Mouse (Mus musculus): Measurements from ENCODE around the gene Adamts1. TPM values are rescaled to one million over a fixed set of nuclear protein-coding genes. Genes with fewer than 3 reads are reported as not detected.

The Adamts1 gene
- polyA plus RNA-seq, 1 experiment: 5.7 TPM

GRCm38 (mm10) chr16:85798334-85798733 lies 4.6 kb downstream of the Adamts1 start:
- Histone ChIP-seq H3K27ac (ENCODE audit: insufficient read depth, low read length) (no peak overlapping the region), H3K27me3 (ENCODE audit: control insufficient read depth, insufficient read depth, low read length) (peaks cover 11% of the 10 kb centered on the region), H3K4me3 (ENCODE audit: extremely low read depth, insufficient read depth, insufficient read length) (no peak overlapping the region), H3K4me1 (ENCODE audit: control insufficient read depth, insufficient read depth, insufficient read length) (no peaks in the 10 kb centered on the region), H3K36me3 (ENCODE audit: control insufficient read depth, insufficient read depth, low read length) (no peaks in the 10 kb centered on the region)
- TF ChIP-seq CTCF (IDR thresholded peaks at IDR 0.05; ENCODE audit: extremely low read depth, insufficient read depth, insufficient read length, insufficient replicate concordance) (no peak), POLR2A (IDR thresholded peaks at IDR 0.05; ENCODE audit: low read depth, low read length) (no peak)
- 85% methylated on average over 7 of the region's 7 CpGs for WGBS
- DNase-seq (ENCODE audit: low read depth in 1 of 2, low spot score in 2 of 2): no peak

GRCm38 (mm10) chr16:85797161-85797560 lies 5.8 kb downstream of the Adamts1 start:
- H3K27ac ChIP-seq (ENCODE audit: insufficient read depth, low read length): no peak overlapping the region
- H3K36me3 ChIP-seq (ENCODE audit: control insufficient read depth, insufficient read depth, low read length): no peaks in the 10 kb centered on the region
- H3K4me3 ChIP-seq (ENCODE audit: extremely low read depth, insufficient read depth, insufficient read length): no peak overlapping the region
- peaks cover 5% of the 10 kb centered on the region; the same call in 1 of the 2 replicates for H3K27me3 ChIP-seq (ENCODE audit: control insufficient read depth, insufficient read depth, low read length)
- no peak for DNase-seq (ENCODE audit: low read depth in 1 of 2, low spot score in 2 of 2)
- TF ChIP-seq POLR2A (IDR thresholded peaks at IDR 0.05; ENCODE audit: low read depth, low read length): no peak
- TF ChIP-seq CTCF (IDR thresholded peaks at IDR 0.05; ENCODE audit: extremely low read depth, insufficient read depth, insufficient read length, insufficient replicate concordance): no peak
- 86% methylated on average over 4 of the region's 4 CpGs for WGBS
- H3K4me1 ChIP-seq (ENCODE audit: control insufficient read depth, insufficient read depth, insufficient read length): no peaks in the 10 kb centered on the region

GRCm38 (mm10) chr16:85795731-85796130 lies 7.2 kb downstream of the Adamts1 start:
- no peak for DNase-seq (ENCODE audit: low read depth in 1 of 2, low spot score in 2 of 2)
- 92% methylated on average over 7 of the region's 7 CpGs for WGBS
- no peaks in the 10 kb centered on the region for H3K4me1 ChIP-seq (ENCODE audit: control insufficient read depth, insufficient read depth, insufficient read length)
- TF ChIP-seq CTCF (IDR thresholded peaks at IDR 0.05; ENCODE audit: extremely low read depth, insufficient read depth, insufficient read length, insufficient replicate concordance) (no peak), POLR2A (IDR thresholded peaks at IDR 0.05; ENCODE audit: low read depth, low read length) (no peak)
- H3K27me3 ChIP-seq (ENCODE audit: control insufficient read depth, insufficient read depth, low read length): no peaks in the 10 kb centered on the region
- no peak overlapping the region for H3K27ac ChIP-seq (ENCODE audit: insufficient read depth, low read length)
- no peaks in the 10 kb centered on the region for H3K36me3 ChIP-seq (ENCODE audit: control insufficient read depth, insufficient read depth, low read length)
- no peak overlapping the region for H3K4me3 ChIP-seq (ENCODE audit: extremely low read depth, insufficient read depth, insufficient read length)

GRCm38 (mm10) chr16:85793166-85793830 lies 9.6 kb downstream of the Adamts1 start:
- H3K27me3 ChIP-seq (ENCODE audit: control insufficient read depth, insufficient read depth, low read length): no peaks in the 10 kb centered on the region
- no peak overlapping the region for H3K27ac ChIP-seq (ENCODE audit: insufficient read depth, low read length)
- DNase-seq (ENCODE audit: low read depth in 1 of 2, low spot score in 2 of 2): no peak
- no peaks in the 10 kb centered on the region for H3K36me3 ChIP-seq (ENCODE audit: control insufficient read depth, insufficient read depth, low read length)
- no peak for TF ChIP-seq POLR2A (IDR thresholded peaks at IDR 0.05; ENCODE audit: low read depth, low read length)
- no peak for TF ChIP-seq CTCF (IDR thresholded peaks at IDR 0.05; ENCODE audit: extremely low read depth, insufficient read depth, insufficient read length, insufficient replicate concordance)
- WGBS: 91% methylated on average over 4 of the region's 4 CpGs
- H3K4me3 ChIP-seq (ENCODE audit: extremely low read depth, insufficient read depth, insufficient read length): no peak overlapping the region
- no peaks in the 10 kb centered on the region for H3K4me1 ChIP-seq (ENCODE audit: control insufficient read depth, insufficient read depth, insufficient read length)

- H3K4me3 ChIP-seq (ENCODE audit: extremely low read depth, insufficient read depth, insufficient read length): no peak overlapping the region
- H3K36me3 ChIP-seq (ENCODE audit: control insufficient read depth, insufficient read depth, low read length): no peaks in the 10 kb centered on the region
- 85% methylated on average over 2 of the region's 2 CpGs for WGBS
- no peak overlapping the region for H3K27ac ChIP-seq (ENCODE audit: insufficient read depth, low read length)
- no peaks in the 10 kb centered on the region for H3K27me3 ChIP-seq (ENCODE audit: control insufficient read depth, insufficient read depth, low read length)
- TF ChIP-seq CTCF (IDR thresholded peaks at IDR 0.05; ENCODE audit: extremely low read depth, insufficient read depth, insufficient read length, insufficient replicate concordance) (no peak), POLR2A (IDR thresholded peaks at IDR 0.05; ENCODE audit: low read depth, low read length) (no peak)
- H3K4me1 ChIP-seq (ENCODE audit: control insufficient read depth, insufficient read depth, insufficient read length): no peaks in the 10 kb centered on the region
- DNase-seq (ENCODE audit: low read depth in 1 of 2, low spot score in 2 of 2): no peak
These were observed 21.8 kb downstream of the Adamts1 start for GRCm38 (mm10) chr16:85781076-85781475.

- H3K4me1 ChIP-seq (ENCODE audit: control insufficient read depth, insufficient read depth, insufficient read length): no peaks in the 10 kb centered on the region
- H3K27ac ChIP-seq (ENCODE audit: insufficient read depth, low read length): no peak overlapping the region
- no peak for DNase-seq (ENCODE audit: low read depth in 1 of 2, low spot score in 2 of 2)
- H3K4me3 ChIP-seq (ENCODE audit: extremely low read depth, insufficient read depth, insufficient read length): no peak overlapping the region
- no peaks in the 10 kb centered on the region for H3K27me3 ChIP-seq (ENCODE audit: control insufficient read depth, insufficient read depth, low read length)
- H3K36me3 ChIP-seq (ENCODE audit: control insufficient read depth, insufficient read depth, low read length): no peaks in the 10 kb centered on the region
- TF ChIP-seq CTCF (IDR thresholded peaks at IDR 0.05; ENCODE audit: extremely low read depth, insufficient read depth, insufficient read length, insufficient replicate concordance) (no peak), POLR2A (IDR thresholded peaks at IDR 0.05; ENCODE audit: low read depth, low read length) (no peak)
These were observed 23.1 kb downstream of the Adamts1 start for GRCm38 (mm10) chr16:85779775-85780174.

GRCm38 (mm10) chr16:85772272-85772671 lies 30.6 kb downstream of the Adamts1 start:
- no peak overlapping the region for H3K27ac ChIP-seq (ENCODE audit: insufficient read depth, low read length)
- TF ChIP-seq POLR2A (IDR thresholded peaks at IDR 0.05; ENCODE audit: low read depth, low read length) (no peak), CTCF (IDR thresholded peaks at IDR 0.05; ENCODE audit: extremely low read depth, insufficient read depth, insufficient read length, insufficient replicate concordance) (no peak)
- no peaks in the 10 kb centered on the region for H3K36me3 ChIP-seq (ENCODE audit: control insufficient read depth, insufficient read depth, low read length)
- 81% methylated on average over 3 of the region's 3 CpGs for WGBS
- H3K4me1 ChIP-seq (ENCODE audit: control insufficient read depth, insufficient read depth, insufficient read length): no peaks in the 10 kb centered on the region
- no peak for DNase-seq (ENCODE audit: low read depth in 1 of 2, low spot score in 2 of 2)
- H3K4me3 ChIP-seq (ENCODE audit: extremely low read depth, insufficient read depth, insufficient read length): no peak overlapping the region
- H3K27me3 ChIP-seq (ENCODE audit: control insufficient read depth, insufficient read depth, low read length): no peaks in the 10 kb centered on the region

Measured in spleen, adult 2 months (tissue).